In the genomic region with DNA sequence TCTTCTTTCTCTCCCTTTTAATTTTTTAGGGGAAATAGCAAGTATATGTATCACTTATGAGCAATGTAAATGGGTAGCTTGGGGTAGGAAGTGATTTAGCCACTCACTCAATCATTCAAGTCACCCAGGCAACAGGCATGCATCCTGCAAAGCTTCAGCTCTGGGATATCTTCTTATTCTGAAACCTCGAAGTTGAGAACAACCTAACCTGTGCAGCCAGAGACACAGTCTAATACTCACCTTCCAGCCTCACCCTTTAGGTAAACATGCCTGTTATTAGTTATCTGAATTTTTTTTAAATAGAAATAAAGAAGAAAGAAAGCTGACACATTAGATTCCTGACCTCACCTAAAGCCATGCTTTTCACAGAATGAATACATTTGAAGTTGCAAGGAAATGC, we compare ENCODE assay signal across 17 mouse cellular contexts.
"Had no signal": no experiment of that assay in that cellular context is flagged by ENCODE, and none has a peak within 500 bp of the region (broad histone marks: within the 10 kb centered on the region; RNA-seq: fewer than 3 reads in every experiment).

No protein-coding gene starts in this region.

- H3K9ac ChIP-seq: neural tube, embryonic 12.5 days; neural tube, embryonic 13.5 days; neural tube, embryonic 15.5 days; stomach, embryonic 15.5 days had no signal

- H3K36me3 ChIP-seq: neural tube, embryonic 12.5 days; neural tube, embryonic 13.5 days; neural tube, embryonic 15.5 days; stomach, embryonic 15.5 days had no signal

- H3K9me3 ChIP-seq: neural tube, embryonic 12.5 days; neural tube, embryonic 13.5 days; neural tube, embryonic 15.5 days; stomach, embryonic 15.5 days had no signal

- H3K4me3 ChIP-seq: neural tube, embryonic 12.5 days; neural tube, embryonic 13.5 days; neural tube, embryonic 15.5 days; stomach, embryonic 15.5 days had no signal

- H3K27me3 ChIP-seq: neural tube, embryonic 12.5 days; neural tube, embryonic 13.5 days; neural tube, embryonic 15.5 days; stomach, embryonic 15.5 days had no signal

- DNase-seq: retina, postnatal 1 day; right cerebral cortex, adult 18-20 months; right cerebral cortex, postnatal 14 days; right cerebral cortex, postnatal 25 days; right cerebral cortex, postnatal 4 days; spleen, adult 18-20 months; thymus, adult 18-20 months; thymus, adult 2 months; thymus, postnatal 14 days; thymus, postnatal 25 days; thymus, postnatal 36 days; thymus, postnatal 4 days had no signal

- H3K4me1 ChIP-seq: neural tube, embryonic 12.5 days; neural tube, embryonic 13.5 days; stomach, embryonic 15.5 days had no signal

- H3K4me2 ChIP-seq: neural tube, embryonic 12.5 days; neural tube, embryonic 13.5 days; neural tube, embryonic 15.5 days; stomach, embryonic 15.5 days had no signal

- H3K27ac ChIP-seq: neural tube, embryonic 12.5 days; neural tube, embryonic 13.5 days; neural tube, embryonic 15.5 days; stomach, embryonic 15.5 days; stomach, postnatal 0 days had no signal
